Mouse (Mus musculus) C2C12 (cell line): Measurements from ENCODE around the gene Pgap3.
"Not testable (repeated sequence)": the region's sequence is repeated elsewhere in the genome, so short reads cannot be mapped to it uniquely, and the experiment has no call there.

Source experiments
- CTCF ChIP-seq: IDR thresholded peaks from one replicate; pipeline ENCODE4 v1.5.1; 2011; ENCODE audit not compliant: control insufficient read depth, insufficient read depth, insufficient read length
- MAX ChIP-seq: IDR thresholded peaks from one replicate; pipeline ENCODE4 v1.6.1; 2011; ENCODE audit warnings: mild to moderate bottlenecking, control low read depth
- MYOG ChIP-seq: IDR thresholded peaks from one replicate; pipeline ENCODE4 v1.6.1; 2011; ENCODE audit not compliant: control insufficient read depth, insufficient read length; ENCODE audit errors: extremely low read depth
- USF1 ChIP-seq: IDR thresholded peaks from one replicate; pipeline ENCODE4 v1.6.1; 2011; ENCODE audit warnings: low read depth, mild to moderate bottlenecking, control low read depth, moderate library complexity

- not testable (repeated sequence) for TF ChIP-seq MAX, CTCF, USF1, MYOG
Observed at GRCm38 (mm10) chr11:98382405-98382804, 17.9 kb downstream of the Pgap3 start.
